In genomic region chr4:134751682-134752380, GRCm38 (mm10) we compare ENCODE assay signal across 10 mouse cellular contexts. TPM values are rescaled to one million over a fixed set of nuclear protein-coding genes. Genes with fewer than 3 reads are reported as not detected.
DNase-seq lines count a peak whose midpoint lies in the region; ATAC-seq and TF ChIP-seq lines count a peak whose summit lies in the region.
"Had no signal": no experiment of that assay in that cellular context is flagged by ENCODE, and none has a peak within 500 bp of the region (broad histone marks: within the 10 kb centered on the region; RNA-seq: fewer than 3 reads in every experiment).

No protein-coding gene starts in this region.

- H3K4me1 ChIP-seq in embryonic facial prominence, embryonic 13.5 days = peaks cover 56% of the 10 kb centered on the region
- no peaks in the 10 kb centered on the region for H3K4me1 ChIP-seq in stomach, postnatal 0 days (replicated peaks; ENCODE audit: control insufficient read depth, insufficient read depth)

- H3K27me3 ChIP-seq in embryonic facial prominence, embryonic 13.5 days = 0 out of 2 replicates have a peak, but pooled peaks cover 5% of the 10 kb centered on the region
- no peaks in the 10 kb centered on the region for H3K27me3 ChIP-seq in stomach, postnatal 0 days (ENCODE audit: control insufficient read depth, insufficient read depth, low read length)
- H3K27me3 ChIP-seq: hindbrain, embryonic 15.5 days had no signal

- no peak overlapping the region for H3K4me3 ChIP-seq in embryonic facial prominence, embryonic 13.5 days
- H3K4me3 ChIP-seq in stomach, postnatal 0 days (ENCODE audit: low read depth, low read length) = no peak overlapping the region
- H3K4me3 ChIP-seq: hindbrain, embryonic 15.5 days had no signal

- no peak for TF ChIP-seq EP300 in stomach, postnatal 0 days (optimal IDR thresholded peaks at IDR 0.05)

- no peak for ATAC-seq in embryonic facial prominence, embryonic 13.5 days (ENCODE audit: insufficient number of reproducible peaks, insufficient read depth, low FRiP score, low TSS enrichment, low read depth)
- ATAC-seq in stomach, postnatal 0 days (ENCODE audit: low FRiP score, low TSS enrichment) = peak; percentile 15; the same call in 1 of the 2 replicates

- no peaks in the 10 kb centered on the region for H3K9me3 ChIP-seq in embryonic facial prominence, embryonic 13.5 days
- H3K9me3 ChIP-seq in stomach, postnatal 0 days (ENCODE audit: control insufficient read depth, low read length) = no peaks in the 10 kb centered on the region
- H3K9me3 ChIP-seq: hindbrain, embryonic 15.5 days had no signal

- H3K9ac ChIP-seq in embryonic facial prominence, embryonic 13.5 days = no peak overlapping the region
- H3K9ac ChIP-seq in stomach, postnatal 0 days (ENCODE audit: low read length) = no peak overlapping the region
- H3K9ac ChIP-seq: hindbrain, embryonic 15.5 days had no signal

- peak; percentile 51 for DNase-seq in urinary bladder, postnatal 14 days (ENCODE audit: low spot score)
- DNase-seq in urinary bladder, postnatal 4 days (ENCODE audit: low spot score in 2 of 2) = no peak
- DNase-seq in liver = peak; percentile 78
- no peak for DNase-seq in stomach, postnatal 0 days (ENCODE audit: low spot score)
- DNase-seq in cerebellum, postnatal 14 days = no peak
- DNase-seq in left cerebral cortex, adult 18-20 months (ENCODE audit: low spot score in 2 of 2) = no peak
- DNase-seq in adrenal gland, postnatal 36 days = no peak
- DNase-seq: right cerebral cortex, adult 18-20 months had no signal

- 58% methylated on average over 18 of the region's 18 CpGs for WGBS in embryonic facial prominence, embryonic 13.5 days
- WGBS in stomach, postnatal 0 days = 60% methylated on average over 18 of the region's 18 CpGs

- H3K36me3 ChIP-seq in embryonic facial prominence, embryonic 13.5 days = peaks cover 56% of the 10 kb centered on the region
- H3K36me3 ChIP-seq in stomach, postnatal 0 days (ENCODE audit: control insufficient read depth, insufficient read depth, low read length) = peaks cover 10% of the 10 kb centered on the region
- H3K36me3 ChIP-seq: hindbrain, embryonic 15.5 days had no signal

- H3K4me2 ChIP-seq in embryonic facial prominence, embryonic 13.5 days = no peak overlapping the region
- no peak overlapping the region for H3K4me2 ChIP-seq in stomach, postnatal 0 days (replicated peaks; ENCODE audit: low read depth)
- H3K4me2 ChIP-seq: hindbrain, embryonic 15.5 days had no signal

- TF ChIP-seq CTCF in stomach, postnatal 0 days (IDR thresholded peaks at IDR 0.05; ENCODE audit: low read depth) = no peak

- H3K27ac ChIP-seq in embryonic facial prominence, embryonic 13.5 days = peak overlapping the region; percentile 55; the same call in 1 of the 2 replicates
- H3K27ac ChIP-seq in stomach, postnatal 0 days (replicated peaks) = no peak overlapping the region
- H3K27ac ChIP-seq: hindbrain, embryonic 15.5 days had no signal

RNA-seq across cellular contexts. Expression of gene Ldlrap1, which starts 16.0 kb away (rescaled TPM):
- 25.6 and 27.2 TPM in 2 replicates for polyA plus RNA-seq in embryonic facial prominence, embryonic 13.5 days (2015; fragmentation: Nextera tagmentation; extraction: Ambion mirVana)
- polyA plus RNA-seq in stomach, postnatal 0 days (2015; fragmentation: Nextera tagmentation; extraction: Ambion mirVana) = 18.8 and 19.5 TPM in 2 replicates
- total RNA-seq in left cerebral cortex, adult 18-20 months (2021) = 1 to 10 TPM; 1.8 to 3.1 TPM
- total RNA-seq in adrenal gland, postnatal 36 days (2021) = 10 to 100 TPM; 47.5 to 52.9 TPM

RNA-seq across cellular contexts. Expression of gene Man1c1, which starts 47.7 kb away (rescaled TPM):
- 2.4 and 2.7 TPM in 2 replicates for polyA plus RNA-seq in embryonic facial prominence, embryonic 13.5 days (2015; fragmentation: Nextera tagmentation; extraction: Ambion mirVana)
- polyA plus RNA-seq in stomach, postnatal 0 days (2015; fragmentation: Nextera tagmentation; extraction: Ambion mirVana) = 1.5 TPM in 2 replicates
- 10 to 100 TPM; 44.5 to 45.6 TPM for total RNA-seq in left cerebral cortex, adult 18-20 months (2021)
- total RNA-seq in adrenal gland, postnatal 36 days (2021) = 10 to 100 TPM; 18.5 to 24.7 TPM

Comparison
In these comparisons a context has a peak if more than half of its experiments do, and no peak if none do; other contexts are left out.
1. DNase-seq: peak in urinary bladder, postnatal 14 days (single experiment) and liver (single experiment); none in urinary bladder, postnatal 4 days (0 of 2), stomach, postnatal 0 days (single experiment), cerebellum, postnatal 14 days (0 of 2), left cerebral cortex, adult 18-20 months (0 of 2) and adrenal gland, postnatal 36 days (0 of 2).
2. RNA of gene Ldlrap1, which starts 16.0 kb away (total RNA-seq): 47.5 to 52.9 TPM in adrenal gland, postnatal 36 days; 1.8 to 3.1 TPM in left cerebral cortex, adult 18-20 months; every median in the first group is over 10 times any median in the second.